10 mouse cellular contexts compared by ENCODE assay signal in the genomic region with DNA sequence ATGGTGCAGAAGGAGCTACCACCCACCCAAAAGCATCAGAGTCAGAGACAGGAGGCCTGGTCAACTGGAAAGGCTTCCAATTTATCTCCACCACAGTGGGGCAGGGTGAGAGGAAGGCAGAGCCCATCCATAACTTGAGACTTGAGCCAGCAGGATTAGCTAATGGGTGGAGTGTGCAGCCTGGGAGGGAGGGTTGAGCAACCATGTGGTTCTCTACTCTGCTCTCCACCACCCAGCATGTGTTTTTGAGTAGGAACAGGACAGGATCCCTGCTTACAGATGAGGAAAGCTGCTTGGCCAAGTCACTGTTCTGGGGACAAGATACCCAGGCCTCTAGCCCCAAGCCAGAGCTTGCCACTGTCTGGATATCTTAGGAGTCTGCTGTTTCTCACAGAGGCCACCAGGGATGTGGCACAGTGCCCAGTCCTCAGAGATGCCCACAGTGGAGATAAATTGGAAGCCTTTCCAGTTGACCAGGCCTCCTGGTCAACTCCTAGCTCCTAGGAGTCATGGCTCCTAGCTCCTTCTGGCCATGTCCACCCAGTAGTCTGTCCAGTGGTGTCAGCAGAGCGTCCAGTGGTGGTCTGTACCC. TPM values are rescaled to one million over a fixed set of nuclear protein-coding genes. Genes with fewer than 3 reads are reported as not detected.
DNase-seq lines count a peak whose midpoint lies in the region; ATAC-seq lines count a peak whose summit lies in the region.
"Had no signal": no experiment of that assay in that cellular context is flagged by ENCODE, and none has a peak within 500 bp of the region (broad histone marks: within the 10 kb centered on the region; RNA-seq: fewer than 3 reads in every experiment).

No protein-coding gene starts in this region.

- H3K27me3 ChIP-seq in liver, embryonic 16.5 days (ENCODE audit: control insufficient read depth, insufficient read depth, low read depth, low read length), result no peaks in the 10 kb centered on the region
- H3K27me3 ChIP-seq in liver, embryonic 12.5 days (replicated peaks), result no peaks in the 10 kb centered on the region
- no peaks in the 10 kb centered on the region for H3K27me3 ChIP-seq in hindbrain, embryonic 16.5 days (replicated peaks; ENCODE audit: control insufficient read depth, insufficient read depth, low read length)

- DNase-seq in gastrocnemius, adult 18-20 months (ENCODE audit: low spot score), result peak; percentile 57
- DNase-seq in gastrocnemius, adult 8-10 months (ENCODE audit: low spot score in 2 of 2), result no peak
- DNase-seq in gastrocnemius, postnatal 14 days, result peak; percentile 32
- no peak for DNase-seq in frontal cortex, adult 2 months (ENCODE audit: extremely low spot score in 1 of 2, low spot score in 1 of 2)
- DNase-seq: liver had no signal

- intact Hi-C loops in gastrocnemius, postnatal 14 days (cut with DNase I; ENCODE audit: low total_unique reads), result no loop called here

- no peak overlapping the region for H3K4me2 ChIP-seq in liver, embryonic 16.5 days (ENCODE audit: low read depth, low read length)
- no peak overlapping the region for H3K4me2 ChIP-seq in liver, embryonic 12.5 days
- H3K4me2 ChIP-seq in hindbrain, embryonic 16.5 days (ENCODE audit: low read length), result no peak overlapping the region

- no peak overlapping the region for H3K9ac ChIP-seq in liver, embryonic 16.5 days (ENCODE audit: low read depth, low read length)
- no peak overlapping the region for H3K9ac ChIP-seq in liver, embryonic 12.5 days
- no peak overlapping the region for H3K9ac ChIP-seq in hindbrain, embryonic 16.5 days (ENCODE audit: low read depth, low read length)

- WGBS in liver, embryonic 16.5 days (ENCODE audit: insufficient replicate concordance), result 63% methylated on average over 1 of the region's 1 CpGs
- 60% methylated on average over 1 of the region's 1 CpGs for WGBS in liver, embryonic 12.5 days (ENCODE audit: insufficient replicate concordance)
- 94% methylated on average over 1 of the region's 1 CpGs for WGBS in hindbrain, embryonic 16.5 days

- 0 out of 2 replicates have a peak, but pooled peaks have one; percentile 7 for ATAC-seq in liver, embryonic 16.5 days (ENCODE audit: low read depth)
- ATAC-seq in liver, embryonic 12.5 days, result no peak
- peak; percentile 33 for ATAC-seq in monocyte, adult 5-6 weeks (replicated peaks; ENCODE audit: insufficient number of reproducible peaks, low FRiP score, low TSS enrichment, poor library complexity, severe bottlenecking)
- no peak for ATAC-seq in hindbrain, embryonic 16.5 days
- ATAC-seq: intestine, postnatal 0 days had no signal

- H3K4me3 ChIP-seq in liver, embryonic 16.5 days (ENCODE audit: low read depth, low read length), result no peak overlapping the region
- H3K4me3 ChIP-seq in liver, embryonic 12.5 days, result no peak overlapping the region
- H3K4me3 ChIP-seq in hindbrain, embryonic 16.5 days (ENCODE audit: low read length), result no peak overlapping the region

- no peaks in the 10 kb centered on the region for H3K4me1 ChIP-seq in liver, embryonic 16.5 days (ENCODE audit: control insufficient read depth, low read depth, low read length)
- H3K4me1 ChIP-seq in liver, embryonic 12.5 days, result 0 out of 2 replicates have a peak, but pooled peaks cover 14% of the 10 kb centered on the region
- H3K4me1 ChIP-seq in hindbrain, embryonic 16.5 days (ENCODE audit: control insufficient read depth, insufficient read depth, low read depth, low read length), result peaks cover 10% of the 10 kb centered on the region

- H3K9me3 ChIP-seq in liver, embryonic 16.5 days (replicated peaks; ENCODE audit: control insufficient read depth, low read length), result no peaks in the 10 kb centered on the region
- no peaks in the 10 kb centered on the region for H3K9me3 ChIP-seq in liver, embryonic 12.5 days (replicated peaks)
- no peaks in the 10 kb centered on the region for H3K9me3 ChIP-seq in hindbrain, embryonic 16.5 days (ENCODE audit: control insufficient read depth, low read length)

- H3K36me3 ChIP-seq in liver, embryonic 16.5 days (ENCODE audit: control insufficient read depth, insufficient read depth), result no peaks in the 10 kb centered on the region
- H3K36me3 ChIP-seq in liver, embryonic 12.5 days, result no peaks in the 10 kb centered on the region
- H3K36me3 ChIP-seq in hindbrain, embryonic 16.5 days (ENCODE audit: control insufficient read depth, insufficient read depth, low read length), result no peaks in the 10 kb centered on the region

- H3K27ac ChIP-seq in liver, embryonic 16.5 days (ENCODE audit: low read length), result no peak overlapping the region
- H3K27ac ChIP-seq in liver, embryonic 12.5 days, result no peak overlapping the region
- no peak overlapping the region for H3K27ac ChIP-seq in hindbrain, embryonic 16.5 days (ENCODE audit: low read depth, low read length)

RNA-seq across cellular contexts. Expression of a gene that starts 8.5 kb away (rescaled TPM):
- 1 to 10 TPM; 4.7 to 9.2 TPM for total RNA-seq in gastrocnemius, adult 18-20 months (2021)
- total RNA-seq in gastrocnemius, adult 8-10 months (2022), result 1 to 10 TPM; 4.0 to 9.7 (median 5.3) TPM
- polyA plus RNA-seq in liver, embryonic 16.5 days (2015; fragmentation: Nextera tagmentation; extraction: Ambion mirVana), result 24.7 and 27.8 TPM in 2 replicates
- polyA plus RNA-seq in liver, embryonic 12.5 days (2016; fragmentation: Nextera tagmentation; extraction: Ambion mirVana), result 20.7 and 22.6 TPM in 2 replicates
- total RNA-seq in gastrocnemius, postnatal 14 days (2021), result 10 to 100 TPM in 1 of 2 experiments, 1 to 10 TPM in 1; 9.5 to 14.4 TPM
- total RNA-seq in monocyte, adult 5-6 weeks (2017), result 334 to 497 TPM (median 494 TPM) in 3 replicates
- 276 and 309 TPM in 2 replicates for polyA plus RNA-seq in frontal cortex, adult 2 months (2012; rRNA removed)
- 31.9 and 34.6 TPM in 2 replicates for polyA plus RNA-seq in hindbrain, embryonic 16.5 days (2015; fragmentation: Nextera tagmentation; extraction: Ambion mirVana)

Comparison
In these comparisons a context has a peak if more than half of its experiments do, and no peak if none do; other contexts are left out.
1. DNase-seq: peak in gastrocnemius, adult 18-20 months (single experiment) and gastrocnemius, postnatal 14 days (single experiment); none in gastrocnemius, adult 8-10 months (0 of 2) and frontal cortex, adult 2 months (0 of 2).
2. ATAC-seq: peak in liver, embryonic 16.5 days (single experiment) and monocyte, adult 5-6 weeks (single experiment); none in liver, embryonic 12.5 days (single experiment) and hindbrain, embryonic 16.5 days (single experiment).
3. RNA of a gene that starts 8.5 kb away (total RNA-seq): 334 to 497 TPM in monocyte, adult 5-6 weeks; 9.5 to 14.4 TPM in gastrocnemius, postnatal 14 days, 4.7 to 9.2 TPM in gastrocnemius, adult 18-20 months and 4.0 to 9.7 TPM in gastrocnemius, adult 8-10 months; every median in the first group is over 10 times any median in the second.